Mouse (Mus musculus) kidney, postnatal 0 days (tissue): Measurements from ENCODE around the gene Mrps35. TPM values are rescaled to one million over a fixed set of nuclear protein-coding genes. Genes with fewer than 3 reads are reported as not detected.
A peak's percentile ranks its signal among the peaks of the same experiment; 100 is the strongest.

Source experiments
- ATAC-seq: fragments of 200-750 bp; cut with Nextera tagmentation; replicated peaks from 2 replicates; pipeline ENCODE4 v1.8.0; 2017; ENCODE audit warnings: low read depth, moderate number of reproducible peaks, moderate TSS enrichment, moderate library complexity; ENCODE audit not compliant: low FRiP score
- DNase-seq: peaks from one replicate; pipeline ENCODE4 v3.0.0-alpha.2; 2016; ENCODE audit warnings: low spot score
- H3K27ac ChIP-seq: fragments of 300-500 bp; sonication (generic); 2 replicates; pipeline ENCODE4 v1.5.1; 2014; ENCODE audit warnings: mild to moderate bottlenecking
- H3K27me3 ChIP-seq: fragments of 300-500 bp; sonication (generic); 2 replicates; pipeline ENCODE4 v1.6.1; 2014; ENCODE audit warnings: low read length, mixed read lengths; ENCODE audit not compliant: insufficient read depth
- H3K36me3 ChIP-seq: fragments of 300-500 bp; sonication (generic); 2 replicates; pipeline ENCODE4 v1.6.1; 2014; ENCODE audit warnings: low read length, mixed read lengths; ENCODE audit not compliant: insufficient read depth
- H3K4me1 ChIP-seq: fragments of 300-500 bp; sonication (generic); replicated peaks from 2 replicates; pipeline ENCODE4 v1.6.1; 2014; ENCODE audit warnings: antibody characterized with exemption, low read length, mixed read lengths; ENCODE audit not compliant: insufficient read depth
- H3K4me2 ChIP-seq: fragments of 300-500 bp; sonication (generic); 2 replicates; pipeline ENCODE4 v1.6.1; 2014; ENCODE audit warnings: mild to moderate bottlenecking, low read length, moderate library complexity, mixed read lengths
- H3K4me3 ChIP-seq: fragments of 300-500 bp; sonication (generic); replicated peaks from 2 replicates; pipeline ENCODE4 v1.5.1; 2014; ENCODE audit warnings: low read depth, low read length
- H3K9ac ChIP-seq: fragments of 300-500 bp; sonication (generic); 2 replicates; pipeline ENCODE4 v1.6.1; 2014; ENCODE audit warnings: low read depth, low read length
- H3K9me3 ChIP-seq: fragments of 300-500 bp; sonication (generic); replicated peaks from 2 replicates; pipeline ENCODE4 v1.6.1; 2016; ENCODE audit warnings: low read length, inconsistent platforms, mixed read lengths
- CTCF ChIP-seq: IDR thresholded peaks from 2 replicates; pipeline ENCODE4 v1.5.1; 2016; ENCODE audit warnings: antibody characterized with exemption, low read depth, mild to moderate bottlenecking, moderate library complexity
- WGBS: fragments of 180-500 bp; shearing (Covaris S2); extraction: QIAGEN DNeasy Blood & Tissue Kit; methylation state at CpG from one replicate; pipeline ENCODE4 v1.1.7; 2014; 5-methylcytosine and 5-hydroxymethylcytosine counted together
- polyA plus RNA-seq: library from polyadenylated mRNA; unstranded; fragments of >200 nt; fragmentation: Nextera tagmentation; extraction: Ambion mirVana; gene quantifications from 2 replicates; pipeline ENCODE4 v1.2.1, GENCODE M21; 2015

Gene Mrps35
- polyA plus RNA-seq, 1 experiment from 2014 or later: 139 TPM

- Histone ChIP-seq H3K36me3 (peaks cover 57% of the 10 kb centered on the region), H3K4me1 (no peaks in the 10 kb centered on the region)
Observed at GRCm38 (mm10) chr6:147049239-147049805, 6.8 kb downstream of the Mrps35 start.

GRCm38 (mm10) chr6:147051666-147052065 lies 9.1 kb downstream of the Mrps35 start:
- DNase-seq (no peak), ATAC-seq (no peak)
- Histone ChIP-seq H3K9ac (no peak overlapping the region), H3K4me3 (no peak overlapping the region), H3K27me3 (no peaks in the 10 kb centered on the region), H3K27ac (no peak overlapping the region), H3K36me3 (peaks cover 65% of the 10 kb centered on the region), H3K4me1 (no peaks in the 10 kb centered on the region), H3K4me2 (no peak overlapping the region), H3K9me3 (no peaks in the 10 kb centered on the region)
- 96% methylated on average over 8 of the region's 8 CpGs for WGBS
- TF ChIP-seq CTCF: no peak

More at GRCm38 (mm10) chr6:147049239-147049805, 6.8 kb downstream of the Mrps35 start:
- Histone ChIP-seq H3K4me2 (no peak overlapping the region), H3K9me3 (no peaks in the 10 kb centered on the region), H3K27ac (no peak overlapping the region), H3K9ac (no peak overlapping the region), H3K27me3 (no peaks in the 10 kb centered on the region), H3K4me3 (no peak overlapping the region)
- 94% methylated on average over 13 of the region's 13 CpGs for WGBS
- ATAC-seq (no peak), DNase-seq (no peak)
- no peak for TF ChIP-seq CTCF

- H3K36me3 ChIP-seq: peaks cover 62% of the 10 kb centered on the region
- 92% methylated on average over 9 of the region's 9 CpGs for WGBS
- DNase-seq (no peak), ATAC-seq (no peak)
- no peaks in the 10 kb centered on the region for H3K9me3 ChIP-seq
- no peak overlapping the region for H3K27ac ChIP-seq
- H3K27me3 ChIP-seq: no peaks in the 10 kb centered on the region
- no peaks in the 10 kb centered on the region for H3K4me1 ChIP-seq
- no peak overlapping the region for H3K4me3 ChIP-seq
- TF ChIP-seq CTCF: no peak
- H3K4me2 ChIP-seq: no peak overlapping the region
- H3K9ac ChIP-seq: no peak overlapping the region
Observed at GRCm38 (mm10) chr6:147052440-147052839, 9.9 kb downstream of the Mrps35 start.

- no peak for TF ChIP-seq CTCF
Observed at GRCm38 (mm10) chr6:147053785-147054646, 11.5 kb downstream of the Mrps35 start.

GRCm38 (mm10) chr6:147055374-147055977 lies 12.9 kb downstream of the Mrps35 start:
- Histone ChIP-seq H3K4me1 (no peaks in the 10 kb centered on the region), H3K27me3 (no peaks in the 10 kb centered on the region), H3K9me3 (no peaks in the 10 kb centered on the region), H3K36me3 (peaks cover 38% of the 10 kb centered on the region), H3K4me2 (no peak overlapping the region), H3K27ac (no peak overlapping the region), H3K9ac (no peak overlapping the region), H3K4me3 (no peak overlapping the region)
- ATAC-seq (no peak), DNase-seq (peak; percentile 30)
- 47% methylated on average over 10 of the region's 10 CpGs for whole genome bisulfite sequencing
- no peak for TF ChIP-seq CTCF

More at GRCm38 (mm10) chr6:147053785-147054646, 11.5 kb downstream of the Mrps35 start:
- Histone ChIP-seq H3K36me3 (peaks cover 50% of the 10 kb centered on the region), H3K4me3 (no peak overlapping the region), H3K9me3 (no peaks in the 10 kb centered on the region), H3K9ac (no peak overlapping the region), H3K4me2 (no peak overlapping the region), H3K27me3 (no peaks in the 10 kb centered on the region), H3K4me1 (no peaks in the 10 kb centered on the region), H3K27ac (no peak overlapping the region)
- ATAC-seq (no peak), DNase-seq (no peak)
- WGBS: 61% methylated on average over 19 of the region's 19 CpGs

- peaks cover 39% of the 10 kb centered on the region for H3K36me3 ChIP-seq
Observed at GRCm38 (mm10) chr6:147059326-147059725, 16.8 kb downstream of the Mrps35 start.

More at GRCm38 (mm10) chr6:147059326-147059725, 16.8 kb downstream of the Mrps35 start:
- Histone ChIP-seq H3K9ac (no peak overlapping the region), H3K27me3 (no peaks in the 10 kb centered on the region), H3K4me3 (no peak overlapping the region), H3K4me1 (no peaks in the 10 kb centered on the region), H3K9me3 (no peaks in the 10 kb centered on the region), H3K4me2 (no peak overlapping the region), H3K27ac (no peak overlapping the region)
- peak; percentile 26; the same call in 1 of the 2 replicates for TF ChIP-seq CTCF
- no peak for ATAC-seq
- WGBS: 66% methylated on average over 7 of the region's 7 CpGs
- DNase-seq: peak; percentile 72
